Mouse (Mus musculus): Measurements from ENCODE around the gene Mrps27. TPM values are rescaled to one million over a fixed set of nuclear protein-coding genes. Genes with fewer than 3 reads are reported as not detected.
A peak's percentile ranks its signal among the peaks of the same experiment; 100 is the strongest.

The Mrps27 gene
- polyA plus RNA-seq, 1 experiment: 9.5 TPM

DNA sequence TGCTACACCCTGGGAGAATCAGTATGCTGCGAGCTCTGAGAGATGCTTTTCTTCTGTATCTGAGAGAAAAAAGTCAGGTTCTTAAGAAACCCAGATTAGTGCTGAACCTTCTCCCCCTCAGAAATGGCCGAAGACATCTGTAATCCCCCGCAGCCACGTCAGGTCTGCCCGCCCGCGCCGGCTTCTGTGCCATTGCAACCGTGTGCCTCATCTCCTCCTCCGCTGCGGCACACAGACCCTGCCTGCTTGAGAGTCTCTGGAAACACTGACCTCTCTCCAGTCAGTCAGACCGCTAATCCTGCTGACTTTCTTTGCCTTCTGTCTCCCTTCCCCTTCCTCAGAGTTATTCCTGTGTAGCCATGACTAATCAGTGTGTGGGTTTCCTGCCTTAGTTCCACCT is 50.9 kb downstream of the Mrps27 start:
- 88% methylated on average over 12 of the region's 12 CpGs for WGBS
- no peak for DNase-seq
- TF ChIP-seq POLR2A (IDR thresholded peaks at IDR 0.05; ENCODE audit: borderline replicate concordance, extremely low read depth, low read depth, low read length): no peak
- TF ChIP-seq CTCF (IDR thresholded peaks at IDR 0.05; ENCODE audit: insufficient read depth, low read length): no peak
- H3K4me3 ChIP-seq (replicated peaks; ENCODE audit: extremely low read depth, low read depth, low read length): no peak overlapping the region
- H3K4me1 ChIP-seq (ENCODE audit: control insufficient read depth, insufficient read depth, low read length): peaks cover 4% of the 10 kb centered on the region

- no peak for DNase-seq
- Histone ChIP-seq H3K4me1 (ENCODE audit: control insufficient read depth, insufficient read depth, low read length) (peaks cover 4% of the 10 kb centered on the region), H3K4me3 (replicated peaks; ENCODE audit: extremely low read depth, low read depth, low read length) (no peak overlapping the region)
- TF ChIP-seq POLR2A (IDR thresholded peaks at IDR 0.05; ENCODE audit: borderline replicate concordance, extremely low read depth, low read depth, low read length): no peak
- TF ChIP-seq CTCF (IDR thresholded peaks at IDR 0.05; ENCODE audit: insufficient read depth, low read length): no peak
- 82% methylated on average over 7 of the region's 7 CpGs for WGBS
These were observed 52.6 kb downstream of the Mrps27 start for GRCm38 (mm10) chr13:99397228-99397627.

DNA sequence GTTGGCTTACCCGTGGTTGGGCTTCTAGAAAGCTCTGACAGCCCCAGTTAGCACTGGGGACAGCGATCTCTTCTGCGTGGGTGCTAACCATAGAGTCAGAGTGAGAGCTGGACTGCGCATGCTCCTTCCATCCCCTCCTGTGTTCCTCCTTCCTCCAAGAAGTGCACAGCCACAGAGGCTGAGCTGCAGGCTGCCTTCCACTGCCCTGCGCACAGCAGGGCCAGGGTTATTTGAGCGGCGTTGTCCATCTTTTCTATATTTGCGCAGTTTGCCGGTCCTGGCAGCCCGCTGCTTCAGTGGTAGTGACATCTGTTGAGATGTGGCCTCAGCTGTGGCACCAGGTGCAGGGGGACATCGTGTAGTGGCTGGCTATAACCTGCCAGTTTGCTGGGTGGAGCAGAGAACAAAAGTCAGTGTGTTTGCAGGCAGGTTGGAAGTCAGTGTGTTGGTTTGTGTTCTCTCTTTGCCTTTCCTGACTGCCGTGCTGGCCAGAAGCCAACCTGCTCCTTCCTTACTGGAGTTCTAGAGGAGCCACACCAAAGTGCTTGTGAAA is 53.6 kb downstream of the Mrps27 start:
- TF ChIP-seq POLR2A (IDR thresholded peaks at IDR 0.05; ENCODE audit: borderline replicate concordance, extremely low read depth, low read depth, low read length) (no peak), CTCF (IDR thresholded peaks at IDR 0.05; ENCODE audit: insufficient read depth, low read length) (no peak)
- WGBS: 78% methylated on average over 12 of the region's 12 CpGs
- H3K4me3 ChIP-seq (replicated peaks; ENCODE audit: extremely low read depth, low read depth, low read length): no peak overlapping the region
- H3K4me1 ChIP-seq (ENCODE audit: control insufficient read depth, insufficient read depth, low read length): peaks cover 4% of the 10 kb centered on the region
- DNase-seq: peak; percentile 72

DNA sequence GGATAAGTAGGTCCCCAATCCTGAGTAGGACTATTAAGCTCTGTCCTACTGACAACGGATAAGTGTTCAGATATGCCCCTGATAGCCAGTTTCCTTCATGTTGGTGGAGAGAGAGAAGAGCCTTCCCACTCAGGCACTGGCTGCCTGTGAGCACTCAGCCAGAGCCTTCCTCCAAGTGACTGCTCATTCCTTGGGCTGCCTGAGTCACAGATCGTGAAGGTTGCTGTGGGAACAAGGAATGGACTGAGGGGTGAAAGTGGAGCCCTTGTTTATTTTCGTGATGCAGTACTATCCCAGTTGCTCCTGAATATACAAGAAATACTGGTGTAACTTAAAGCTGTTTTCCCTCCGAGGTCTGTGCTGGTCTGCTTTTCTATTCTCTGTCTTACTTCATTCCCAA is 54.8 kb downstream of the Mrps27 start:
- Histone ChIP-seq H3K4me1 (ENCODE audit: control insufficient read depth, insufficient read depth, low read length) (peaks cover 4% of the 10 kb centered on the region), H3K4me3 (replicated peaks; ENCODE audit: extremely low read depth, low read depth, low read length) (no peak overlapping the region)
- no peak for DNase-seq
- 76% methylated on average over 4 of the region's 4 CpGs for WGBS
- TF ChIP-seq POLR2A (IDR thresholded peaks at IDR 0.05; ENCODE audit: borderline replicate concordance, extremely low read depth, low read depth, low read length) (no peak), CTCF (IDR thresholded peaks at IDR 0.05; ENCODE audit: insufficient read depth, low read length) (no peak)

DNA sequence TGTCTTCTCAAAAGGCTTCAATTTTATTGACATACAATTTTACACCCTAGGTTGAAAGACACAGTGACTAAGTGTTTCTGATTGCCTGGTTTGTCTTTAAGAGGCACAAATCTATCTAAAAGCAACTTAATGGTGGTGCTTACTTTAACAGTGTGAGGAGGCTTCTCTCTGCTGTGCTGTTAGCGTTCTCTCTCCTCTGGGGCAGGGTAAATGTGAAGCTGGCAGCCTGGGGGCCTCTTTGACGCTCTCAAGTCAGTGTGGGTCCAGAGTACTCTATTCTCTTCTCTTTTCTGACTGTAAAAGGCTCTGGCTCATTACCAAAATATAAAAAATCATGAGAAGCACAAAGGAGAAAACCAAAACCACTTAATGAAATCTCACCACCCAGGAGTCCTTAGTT is 64.6 kb downstream of the Mrps27 start:
- Histone ChIP-seq H3K4me1 (ENCODE audit: control insufficient read depth, insufficient read depth, low read length) (no peaks in the 10 kb centered on the region; the same call in 1 of the 2 replicates), H3K4me3 (replicated peaks; ENCODE audit: extremely low read depth, low read depth, low read length) (no peak overlapping the region)
- no peak for DNase-seq
- WGBS: 70% methylated on average over 2 of the region's 2 CpGs
- no peak for TF ChIP-seq CTCF (IDR thresholded peaks at IDR 0.05; ENCODE audit: insufficient read depth, low read length)
- no peak for TF ChIP-seq POLR2A (IDR thresholded peaks at IDR 0.05; ENCODE audit: borderline replicate concordance, extremely low read depth, low read depth, low read length)

- TF ChIP-seq POLR2A (IDR thresholded peaks at IDR 0.05; ENCODE audit: borderline replicate concordance, extremely low read depth, low read depth, low read length) (no peak), CTCF (IDR thresholded peaks at IDR 0.05; ENCODE audit: insufficient read depth, low read length) (no peak)
- Histone ChIP-seq H3K4me3 (replicated peaks; ENCODE audit: extremely low read depth, low read depth, low read length) (no peak overlapping the region), H3K4me1 (ENCODE audit: control insufficient read depth, insufficient read depth, low read length) (no peaks in the 10 kb centered on the region; the same call in 1 of the 2 replicates)
- DNase-seq: no peak
- WGBS: 67% methylated on average over 14 of the region's 14 CpGs
These were observed 66.3 kb downstream of the Mrps27 start for GRCm38 (mm10) chr13:99410611-99411515.

GRCm38 (mm10) chr13:99411761-99412160 is 67.2 kb downstream of the Mrps27 start:
- DNase-seq: no peak
- Histone ChIP-seq H3K4me1 (ENCODE audit: control insufficient read depth, insufficient read depth, low read length) (no peaks in the 10 kb centered on the region; the same call in 1 of the 2 replicates), H3K4me3 (replicated peaks; ENCODE audit: extremely low read depth, low read depth, low read length) (no peak overlapping the region)
- 86% methylated on average over 3 of the region's 3 CpGs for WGBS
- TF ChIP-seq POLR2A (IDR thresholded peaks at IDR 0.05; ENCODE audit: borderline replicate concordance, extremely low read depth, low read depth, low read length) (no peak), CTCF (IDR thresholded peaks at IDR 0.05; ENCODE audit: insufficient read depth, low read length) (no peak)

- Histone ChIP-seq H3K4me1 (ENCODE audit: control insufficient read depth, insufficient read depth, low read length) (no peaks in the 10 kb centered on the region; the same call in 1 of the 2 replicates), H3K4me3 (replicated peaks; ENCODE audit: extremely low read depth, low read depth, low read length) (no peak overlapping the region)
- WGBS: 48% methylated on average over 11 of the region's 11 CpGs
- TF ChIP-seq CTCF (IDR thresholded peaks at IDR 0.05; ENCODE audit: insufficient read depth, low read length) (no peak), POLR2A (IDR thresholded peaks at IDR 0.05; ENCODE audit: borderline replicate concordance, extremely low read depth, low read depth, low read length) (no peak)
- DNase-seq: no peak
These were observed 68.0 kb downstream of the Mrps27 start for GRCm38 (mm10) chr13:99412477-99413080.

GRCm38 (mm10) chr13:99413481-99414351 is 69.1 kb downstream of the Mrps27 start:
- 82% methylated on average over 13 of the region's 13 CpGs for WGBS
- no peak overlapping the region for H3K4me3 ChIP-seq (replicated peaks; ENCODE audit: extremely low read depth, low read depth, low read length)
- TF ChIP-seq POLR2A (IDR thresholded peaks at IDR 0.05; ENCODE audit: borderline replicate concordance, extremely low read depth, low read depth, low read length) (no peak), CTCF (IDR thresholded peaks at IDR 0.05; ENCODE audit: insufficient read depth, low read length) (no peak)
- DNase-seq: no peak
- no peaks in the 10 kb centered on the region; the same call in 1 of the 2 replicates for H3K4me1 ChIP-seq (ENCODE audit: control insufficient read depth, insufficient read depth, low read length)

Measured in lung, adult 2 months (tissue).